Mouse (Mus musculus): ENCODE measurements around the gene Rnf227.

DNA sequence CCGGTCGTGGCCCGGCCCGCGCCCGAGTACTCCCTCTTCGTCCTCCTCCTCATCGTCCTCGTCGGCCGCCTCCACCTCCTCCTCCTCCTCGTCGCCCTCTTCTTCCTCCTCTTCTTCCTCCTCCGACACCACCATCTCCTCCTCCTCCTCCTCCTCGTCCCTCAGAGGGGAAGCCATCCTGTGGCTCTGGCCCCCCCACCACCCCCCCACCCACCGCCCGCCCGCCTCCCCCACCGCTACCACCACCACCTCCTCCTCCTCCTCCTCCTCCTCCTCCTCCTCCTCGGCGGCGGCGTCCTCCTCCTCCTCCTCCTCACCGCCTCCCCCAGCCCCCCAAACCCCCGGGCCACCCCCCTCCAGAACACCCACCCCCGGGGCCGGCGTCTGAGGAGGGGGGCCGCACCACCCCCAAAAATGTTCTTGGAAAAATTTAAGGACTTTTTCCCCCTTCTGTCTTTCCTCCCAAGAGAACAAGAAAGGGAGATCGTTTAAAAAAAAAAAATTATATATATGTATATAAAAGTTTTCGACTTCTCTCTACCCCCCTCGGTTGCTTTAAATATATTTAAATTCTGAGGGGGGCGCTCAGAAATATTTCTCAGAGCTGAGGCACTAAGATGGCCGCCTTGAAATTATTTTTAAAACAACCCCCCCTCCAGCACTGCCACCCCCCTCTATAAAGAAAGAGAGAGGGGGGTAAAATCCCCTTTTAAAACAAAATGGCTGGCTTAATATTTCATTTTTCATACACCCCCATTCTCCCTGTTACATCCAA, 29.1 kb downstream of the Rnf227 start, which contains the start of gene Chd3:
- no peak for TF ChIP-seq GATA1 (IDR thresholded peaks at IDR 0.05; ENCODE audit: low read length)
- TF ChIP-seq TAL1 (IDR thresholded peaks at IDR 0.05; ENCODE audit: low read length), result no peak
